Mouse (Mus musculus): ENCODE results near the gene Me1. TPM values are rescaled to one million over a fixed set of nuclear protein-coding genes. Genes with fewer than 3 reads are reported as not detected.

Gene Me1
- polyA plus RNA-seq, 1 experiment from 2014 or later, result 9.4 TPM

Other genes starting within 250 kb of the Me1 start
- 6.8 and 7.8 TPM in 2 replicates for gene Ube2cbp, start 231.0 kb downstream of the Me1 start, polyA plus RNA-seq (2016; fragmentation: Nextera tagmentation; extraction: Ambion mirVana)
- 8.4 and 10.6 TPM in 2 replicates for gene Dop1a, start 228.8 kb downstream of the Me1 start, polyA plus RNA-seq (2016; fragmentation: Nextera tagmentation; extraction: Ambion mirVana)
- gene Pgm3, start 124.1 kb downstream of the Me1 start, polyA plus RNA-seq (2016; fragmentation: Nextera tagmentation; extraction: Ambion mirVana), result 34.2 and 37.2 TPM in 2 replicates
- 1.6 and 2.6 TPM in 2 replicates for gene Rwdd2a, start 124.0 kb downstream of the Me1 start, polyA plus RNA-seq (2016; fragmentation: Nextera tagmentation; extraction: Ambion mirVana)
- gene Prss35, start 47.7 kb upstream of the Me1 start, polyA plus RNA-seq (2016; fragmentation: Nextera tagmentation; extraction: Ambion mirVana), result 1.8 and 2.3 TPM in 2 replicates
- gene Snap91, start 184.7 kb upstream of the Me1 start, polyA plus RNA-seq (2016; fragmentation: Nextera tagmentation; extraction: Ambion mirVana), result 3.6 and 4.2 TPM in 2 replicates

All from limb, embryonic 10.5 days (tissue).